Mouse (Mus musculus): Measurements from ENCODE around the gene Nsg1. TPM values are rescaled to one million over a fixed set of nuclear protein-coding genes. Genes with fewer than 3 reads are reported as not detected.

Nsg1 gene
- 85.1 and 99.9 TPM in 2 replicates for polyA plus RNA-seq (2014; fragmentation: Nextera tagmentation; extraction: Ambion mirVana)

DNA sequence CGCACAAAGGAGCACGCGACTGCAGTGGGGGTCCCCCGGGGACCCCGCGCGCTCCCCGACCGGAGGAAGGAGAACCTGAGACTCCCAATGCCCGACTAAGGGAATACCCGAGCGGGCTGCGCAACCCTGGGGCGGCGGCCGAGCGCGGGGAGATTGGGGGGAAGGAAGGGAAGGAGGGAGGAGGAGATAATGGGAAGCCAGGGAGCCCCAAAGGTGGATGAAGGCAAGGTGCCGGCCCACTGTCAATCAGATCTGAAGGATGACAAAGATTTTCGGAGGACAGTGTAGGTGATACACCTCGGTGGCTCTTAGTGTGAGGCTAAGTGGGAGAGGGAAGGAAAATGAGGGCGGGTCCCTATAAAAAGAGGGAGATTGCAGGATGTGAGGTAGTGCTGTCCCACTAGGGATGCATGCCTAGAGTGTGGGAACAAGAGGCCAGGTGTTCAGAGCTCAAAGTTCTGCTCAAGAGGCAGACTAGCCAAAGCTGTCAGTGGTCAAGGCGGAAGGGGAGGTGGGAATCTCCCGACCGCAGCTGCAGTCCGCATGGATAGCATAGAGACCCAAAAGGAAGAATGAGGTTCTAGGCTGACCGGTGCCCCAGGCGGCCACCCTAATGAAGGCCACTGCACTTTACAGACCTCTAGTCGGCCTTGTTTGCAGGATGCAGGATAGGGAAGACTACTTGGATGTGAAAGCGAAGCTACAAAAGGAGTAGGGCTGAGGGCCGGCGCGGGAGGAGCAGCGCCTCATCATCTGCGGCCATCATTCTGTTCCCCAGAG lies at the start of gene Nsg1:
TSS of gene Nsg1 (minus strand) at position 274 of the 780 bp plus-strand sequence.
- DNase-seq (ENCODE audit: low spot score), result peak; percentile 53
- Histone ChIP-seq H3K27me3 (ENCODE audit: control insufficient read depth, insufficient read depth, low read length) (peaks cover 5% of the 10 kb centered on the region; the same call in 1 of the 2 replicates), H3K36me3 (ENCODE audit: control insufficient read depth, insufficient read depth, low read length) (peaks cover 10% of the 10 kb centered on the region), H3K4me3 (ENCODE audit: low read depth, low read length) (peak within 1 kb of the TSS; percentile 86), H3K4me1 (ENCODE audit: control insufficient read depth, insufficient read depth, low read length) (peaks cover 18% of the 10 kb centered on the region), H3K9me3 (ENCODE audit: control insufficient read depth, low read length) (no peaks in the 10 kb centered on the region), H3K9ac (ENCODE audit: low read length) (peak within 1 kb of the TSS; percentile 99), H3K27ac (ENCODE audit: low read depth, low read length) (peak within 1 kb of the TSS; percentile 83), H3K4me2 (ENCODE audit: low read depth) (peak within 1 kb of the TSS; percentile 73)
- peak; percentile 35 for ATAC-seq (ENCODE audit: insufficient read depth, low FRiP score, low TSS enrichment)
- 9% methylated on average over 35 of the region's 35 CpGs for WGBS

DNA sequence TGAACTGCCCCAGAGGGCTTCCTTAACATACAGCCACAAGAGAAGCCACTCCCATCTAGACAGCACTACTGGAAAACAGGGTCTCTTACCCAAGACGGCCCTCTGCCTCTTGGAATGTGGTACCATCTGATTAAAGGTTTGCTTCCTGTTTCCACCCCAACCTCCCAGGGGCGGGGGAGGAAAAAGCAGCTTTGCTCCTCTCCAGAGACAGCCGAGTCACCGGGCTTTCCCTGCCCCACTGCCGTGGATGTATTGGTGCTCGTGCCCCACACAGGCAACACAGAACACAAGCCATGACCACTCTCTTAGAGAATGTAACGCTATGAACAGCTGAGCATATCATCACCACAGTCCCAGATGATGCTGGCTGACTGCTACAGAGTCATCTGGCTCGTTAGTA lies 49.3 kb upstream of the Nsg1 start:
- Histone ChIP-seq H3K9ac (ENCODE audit: low read length) (no peak overlapping the region), H3K4me3 (ENCODE audit: low read depth, low read length) (no peak overlapping the region), H3K27ac (ENCODE audit: low read depth, low read length) (no peak overlapping the region), H3K27me3 (ENCODE audit: control insufficient read depth, insufficient read depth, low read length) (no peaks in the 10 kb centered on the region), H3K9me3 (ENCODE audit: control insufficient read depth, low read length) (no peaks in the 10 kb centered on the region), H3K4me1 (ENCODE audit: control insufficient read depth, insufficient read depth, low read length) (no peaks in the 10 kb centered on the region), H3K36me3 (ENCODE audit: control insufficient read depth, insufficient read depth, low read length) (peaks cover 9% of the 10 kb centered on the region), H3K4me2 (ENCODE audit: low read depth) (no peak overlapping the region)
- WGBS, result 86% methylated on average over 8 of the region's 8 CpGs
- ATAC-seq (ENCODE audit: insufficient read depth, low FRiP score, low TSS enrichment) (no peak), DNase-seq (ENCODE audit: low spot score) (no peak)

DNA sequence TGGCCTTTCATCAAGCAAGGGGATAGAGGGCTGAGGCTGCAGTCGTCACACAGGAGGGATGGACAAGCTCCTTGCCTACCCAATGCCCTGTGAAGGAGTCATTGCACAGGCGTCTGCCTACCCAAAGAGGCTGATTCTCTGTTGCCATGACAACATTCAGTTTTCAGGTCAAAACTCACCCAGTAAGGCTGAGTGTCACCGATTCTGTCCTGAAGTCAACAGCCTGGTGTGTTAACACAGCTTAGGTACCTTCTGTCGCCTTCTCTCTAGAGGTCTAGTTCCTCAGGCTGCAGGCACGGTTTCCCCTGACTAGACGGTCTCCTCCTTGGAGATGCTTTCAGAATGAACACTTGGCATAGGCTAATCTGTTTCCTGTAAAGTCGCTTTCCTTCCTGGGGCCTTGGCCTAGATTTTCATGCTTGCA lies 45.6 kb upstream of the Nsg1 start:
- Histone ChIP-seq H3K4me3 (ENCODE audit: low read depth, low read length) (no peak overlapping the region), H3K9me3 (ENCODE audit: control insufficient read depth, low read length) (no peaks in the 10 kb centered on the region), H3K4me1 (ENCODE audit: control insufficient read depth, insufficient read depth, low read length) (no peaks in the 10 kb centered on the region), H3K4me2 (ENCODE audit: low read depth) (no peak overlapping the region), H3K36me3 (ENCODE audit: control insufficient read depth, insufficient read depth, low read length) (peaks cover 19% of the 10 kb centered on the region), H3K27me3 (ENCODE audit: control insufficient read depth, insufficient read depth, low read length) (no peaks in the 10 kb centered on the region), H3K9ac (ENCODE audit: low read length) (no peak overlapping the region), H3K27ac (ENCODE audit: low read depth, low read length) (no peak overlapping the region)
- ATAC-seq (ENCODE audit: insufficient read depth, low FRiP score, low TSS enrichment) (no peak), DNase-seq (ENCODE audit: low spot score) (no peak)
- 87% methylated on average over 7 of the region's 7 CpGs for WGBS

DNA sequence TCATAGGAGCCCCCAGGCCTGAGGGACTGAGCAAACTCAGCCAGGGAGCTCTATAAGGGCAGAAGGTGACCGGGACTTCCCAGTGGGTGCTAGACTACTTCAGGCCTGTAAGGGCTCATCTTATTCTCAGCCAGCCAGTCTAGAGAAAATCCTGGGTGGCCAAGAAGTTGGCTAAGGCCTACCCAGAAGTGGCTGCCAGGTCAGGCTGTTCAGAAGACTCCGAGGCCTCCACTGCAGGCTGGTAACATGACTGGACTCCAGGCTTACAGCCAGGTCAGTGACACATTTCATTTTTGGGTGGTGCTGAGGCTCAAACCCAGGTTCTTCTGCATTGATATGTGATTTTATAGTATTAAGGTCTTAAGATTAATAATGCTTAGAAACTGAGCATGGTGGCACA lies 40.0 kb upstream of the Nsg1 start:
- no peaks in the 10 kb centered on the region for H3K27me3 ChIP-seq (ENCODE audit: control insufficient read depth, insufficient read depth, low read length)
- H3K36me3 ChIP-seq (ENCODE audit: control insufficient read depth, insufficient read depth, low read length), result peaks cover 14% of the 10 kb centered on the region
- no peak overlapping the region for H3K4me3 ChIP-seq (ENCODE audit: low read depth, low read length)
- H3K4me2 ChIP-seq (ENCODE audit: low read depth), result no peak overlapping the region
- no peaks in the 10 kb centered on the region for H3K9me3 ChIP-seq (ENCODE audit: control insufficient read depth, low read length)
- 94% methylated on average over 2 of the region's 2 CpGs for WGBS
- no peaks in the 10 kb centered on the region for H3K4me1 ChIP-seq (ENCODE audit: control insufficient read depth, insufficient read depth, low read length)
- DNase-seq (ENCODE audit: low spot score) (no peak), ATAC-seq (ENCODE audit: insufficient read depth, low FRiP score, low TSS enrichment) (no peak)
- no peak overlapping the region for H3K9ac ChIP-seq (ENCODE audit: low read length)
- H3K27ac ChIP-seq (ENCODE audit: low read depth, low read length), result no peak overlapping the region

DNA sequence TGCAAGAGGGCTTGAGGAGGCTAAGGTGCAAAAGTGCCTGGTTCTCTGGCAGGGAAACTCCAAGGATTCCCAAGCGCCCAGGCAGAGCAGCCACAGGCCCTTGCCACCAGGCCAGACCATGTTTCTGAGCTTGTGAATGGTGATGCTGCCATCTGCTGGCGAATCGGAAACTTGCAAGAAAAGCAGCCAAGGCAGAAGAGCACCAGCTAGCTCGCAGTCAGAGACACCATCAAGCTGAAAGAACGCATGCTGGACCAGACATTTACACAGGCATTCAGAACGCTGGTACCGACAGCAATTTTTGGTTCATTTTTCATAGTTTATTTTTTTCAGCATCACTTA lies 37.7 kb upstream of the Nsg1 start:
- Histone ChIP-seq H3K4me2 (ENCODE audit: low read depth) (no peak overlapping the region), H3K4me3 (ENCODE audit: low read depth, low read length) (no peak overlapping the region), H3K9me3 (ENCODE audit: control insufficient read depth, low read length) (no peaks in the 10 kb centered on the region), H3K4me1 (ENCODE audit: control insufficient read depth, insufficient read depth, low read length) (no peaks in the 10 kb centered on the region), H3K36me3 (ENCODE audit: control insufficient read depth, insufficient read depth, low read length) (peaks cover 8% of the 10 kb centered on the region), H3K27me3 (ENCODE audit: control insufficient read depth, insufficient read depth, low read length) (no peaks in the 10 kb centered on the region), H3K9ac (ENCODE audit: low read length) (no peak overlapping the region), H3K27ac (ENCODE audit: low read depth, low read length) (no peak overlapping the region)
- ATAC-seq (ENCODE audit: insufficient read depth, low FRiP score, low TSS enrichment), result peak; percentile 48; the same call in 1 of the 2 replicates
- peak; percentile 90 for DNase-seq (ENCODE audit: low spot score)
- WGBS, result 23% methylated on average over 7 of the region's 7 CpGs

DNA sequence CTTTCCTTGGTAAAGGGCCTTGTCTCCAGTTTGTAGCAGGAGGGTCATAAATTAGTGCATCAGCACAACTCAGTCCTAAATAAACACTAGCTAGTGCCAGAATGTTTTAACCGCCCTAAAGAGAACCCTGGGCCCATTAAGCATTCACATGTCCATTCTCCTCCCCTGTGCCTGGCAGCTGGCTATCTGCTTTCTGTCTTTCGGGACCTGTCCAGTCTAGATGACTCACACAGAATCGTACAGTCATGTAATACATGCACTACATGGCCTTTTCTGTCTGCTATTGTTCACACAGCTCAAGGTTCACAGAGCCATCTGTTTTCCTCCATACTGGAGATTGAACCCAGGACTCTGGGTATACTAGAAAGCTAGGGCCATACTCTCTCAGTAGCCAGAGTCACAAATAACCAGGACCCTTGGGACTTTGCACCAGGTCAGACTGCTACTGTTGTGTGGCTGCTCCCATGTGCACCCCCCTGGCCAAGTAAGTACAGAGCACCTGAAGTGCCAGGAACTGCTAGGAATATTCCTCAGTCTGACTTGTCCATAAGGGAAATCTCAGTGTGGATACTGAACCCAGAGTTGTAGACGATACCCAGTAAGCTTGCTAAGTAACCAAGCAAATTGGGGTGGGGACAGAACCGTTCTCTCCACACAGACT lies 37.2 kb upstream of the Nsg1 start:
- H3K4me2 ChIP-seq (ENCODE audit: low read depth), result no peak overlapping the region
- H3K27me3 ChIP-seq (ENCODE audit: control insufficient read depth, insufficient read depth, low read length), result no peaks in the 10 kb centered on the region
- H3K27ac ChIP-seq (ENCODE audit: low read depth, low read length), result no peak overlapping the region
- DNase-seq (ENCODE audit: low spot score) (no peak), ATAC-seq (ENCODE audit: insufficient read depth, low FRiP score, low TSS enrichment) (peak; percentile 13; the same call in 1 of the 2 replicates)
- WGBS, result 72% methylated on average over 5 of the region's 5 CpGs
- H3K9me3 ChIP-seq (ENCODE audit: control insufficient read depth, low read length), result no peaks in the 10 kb centered on the region
- peaks cover 4% of the 10 kb centered on the region for H3K36me3 ChIP-seq (ENCODE audit: control insufficient read depth, insufficient read depth, low read length)
- H3K4me1 ChIP-seq (ENCODE audit: control insufficient read depth, insufficient read depth, low read length), result no peaks in the 10 kb centered on the region
- no peak overlapping the region for H3K9ac ChIP-seq (ENCODE audit: low read length)
- no peak overlapping the region for H3K4me3 ChIP-seq (ENCODE audit: low read depth, low read length)

DNA sequence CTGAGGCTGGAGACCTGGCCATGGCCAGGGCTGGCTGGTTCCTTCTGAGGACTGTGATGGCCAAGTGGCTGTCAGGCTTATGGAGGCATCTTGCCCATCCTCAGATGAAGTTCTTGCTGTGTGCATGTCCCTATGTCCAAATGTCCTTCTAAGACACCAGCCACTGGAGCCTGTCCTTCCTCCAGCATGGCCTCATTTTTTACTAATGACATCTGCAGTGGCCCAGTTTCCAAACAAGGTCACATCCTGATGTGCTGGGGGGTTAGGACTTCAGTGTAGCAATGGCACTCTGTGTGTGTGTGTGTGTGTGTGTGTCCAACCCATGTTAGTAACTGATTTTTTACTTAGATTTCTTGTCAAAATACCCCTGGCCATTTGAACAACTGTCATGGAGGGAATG lies 36.2 kb upstream of the Nsg1 start:
- DNase-seq (ENCODE audit: low spot score) (no peak), ATAC-seq (ENCODE audit: insufficient read depth, low FRiP score, low TSS enrichment) (no peak)
- H3K4me3 ChIP-seq (ENCODE audit: low read depth, low read length), result no peak overlapping the region
- H3K4me1 ChIP-seq (ENCODE audit: control insufficient read depth, insufficient read depth, low read length), result no peaks in the 10 kb centered on the region
- no peak overlapping the region for H3K4me2 ChIP-seq (ENCODE audit: low read depth)
- H3K27ac ChIP-seq (ENCODE audit: low read depth, low read length), result no peak overlapping the region
- H3K9ac ChIP-seq (ENCODE audit: low read length), result no peak overlapping the region
- peaks cover 2% of the 10 kb centered on the region; the same call in 1 of the 2 replicates for H3K36me3 ChIP-seq (ENCODE audit: control insufficient read depth, insufficient read depth, low read length)
- no peaks in the 10 kb centered on the region for H3K27me3 ChIP-seq (ENCODE audit: control insufficient read depth, insufficient read depth, low read length)
- H3K9me3 ChIP-seq (ENCODE audit: control insufficient read depth, low read length), result no peaks in the 10 kb centered on the region

DNA sequence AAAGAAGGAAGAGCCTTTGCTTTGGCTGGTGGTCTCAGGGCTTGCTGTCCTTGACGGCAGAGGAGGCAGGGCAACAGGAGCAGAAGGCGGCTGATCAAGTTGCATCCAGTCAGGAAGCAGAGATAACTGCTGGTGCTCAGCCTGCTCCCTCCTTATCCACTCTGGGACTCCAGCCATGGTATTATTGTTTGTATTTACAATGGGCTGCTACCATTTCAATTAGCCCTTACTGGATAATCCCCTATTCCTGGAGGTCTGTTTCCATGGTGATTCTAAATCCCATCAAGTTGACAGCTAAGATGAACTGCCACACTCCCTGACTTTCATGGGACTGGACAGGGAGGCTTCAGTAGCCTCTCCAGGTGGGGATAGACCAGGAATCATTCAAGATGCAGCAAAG lies 35.2 kb upstream of the Nsg1 start:
- H3K4me2 ChIP-seq (ENCODE audit: low read depth), result no peak overlapping the region
- H3K4me1 ChIP-seq (ENCODE audit: control insufficient read depth, insufficient read depth, low read length), result no peaks in the 10 kb centered on the region
- H3K27me3 ChIP-seq (ENCODE audit: control insufficient read depth, insufficient read depth, low read length), result no peaks in the 10 kb centered on the region
- DNase-seq (ENCODE audit: low spot score) (no peak), ATAC-seq (ENCODE audit: insufficient read depth, low FRiP score, low TSS enrichment) (no peak)
- H3K36me3 ChIP-seq (ENCODE audit: control insufficient read depth, insufficient read depth, low read length), result no peaks in the 10 kb centered on the region
- H3K4me3 ChIP-seq (ENCODE audit: low read depth, low read length), result no peak overlapping the region
- H3K27ac ChIP-seq (ENCODE audit: low read depth, low read length), result no peak overlapping the region
- no peaks in the 10 kb centered on the region for H3K9me3 ChIP-seq (ENCODE audit: control insufficient read depth, low read length)
- H3K9ac ChIP-seq (ENCODE audit: low read length), result no peak overlapping the region
- 56% methylated on average over 2 of the region's 2 CpGs for WGBS

DNA sequence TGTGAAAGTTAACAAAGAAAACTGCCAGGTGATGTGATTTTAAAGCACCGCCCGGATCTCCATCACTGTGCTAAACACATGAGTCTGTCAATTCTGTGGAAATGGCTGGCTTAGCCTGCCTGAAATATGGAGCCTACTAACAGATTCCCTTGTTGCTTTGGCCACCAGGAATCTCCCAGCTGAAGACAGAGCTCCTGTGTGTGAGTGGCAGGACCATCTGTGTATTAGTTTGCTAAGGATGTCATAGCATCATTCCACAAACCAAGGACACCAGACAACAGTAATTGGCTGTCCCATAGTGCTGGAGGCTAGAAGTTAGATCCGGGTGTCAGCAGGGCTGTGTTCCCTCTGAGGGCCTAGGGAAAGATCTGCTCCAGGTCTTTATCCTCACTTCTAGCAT lies 31.2 kb upstream of the Nsg1 start:
- H3K36me3 ChIP-seq (ENCODE audit: control insufficient read depth, insufficient read depth, low read length), result no peaks in the 10 kb centered on the region
- no peaks in the 10 kb centered on the region for H3K4me1 ChIP-seq (ENCODE audit: control insufficient read depth, insufficient read depth, low read length)
- H3K9ac ChIP-seq (ENCODE audit: low read length), result no peak overlapping the region
- 89% methylated on average over 3 of the region's 3 CpGs for WGBS
- no peaks in the 10 kb centered on the region for H3K27me3 ChIP-seq (ENCODE audit: control insufficient read depth, insufficient read depth, low read length)
- no peak overlapping the region for H3K4me2 ChIP-seq (ENCODE audit: low read depth)
- H3K4me3 ChIP-seq (ENCODE audit: low read depth, low read length), result no peak overlapping the region
- H3K9me3 ChIP-seq (ENCODE audit: control insufficient read depth, low read length), result no peaks in the 10 kb centered on the region
- H3K27ac ChIP-seq (ENCODE audit: low read depth, low read length), result no peak overlapping the region
- ATAC-seq (ENCODE audit: insufficient read depth, low FRiP score, low TSS enrichment) (no peak), DNase-seq (ENCODE audit: low spot score) (no peak)
